Mouse (Mus musculus) left cerebral cortex, postnatal 4 days (tissue): ENCODE data around the gene Pcdh9. TPM values are rescaled to one million over a fixed set of nuclear protein-coding genes. Genes with fewer than 3 reads are reported as not detected.
"Not testable (repeated sequence)": the region's sequence is repeated elsewhere in the genome, so short reads cannot be mapped to it uniquely, and the experiment has no call there.

Experiments used
- DNase-seq: peaks from one replicate; pipeline ENCODE4 v3.0.0-alpha.2; 2022
- intact Hi-C: fragments of 180-260 bp; cut with DNase I; formaldehyde crosslinking; loops from one replicate; pipeline ENCODE4 v1.15.1; 2025
- total RNA-seq, 2 experiments: library from RNA; stranded (reverse); gene quantifications; 2 replicates each; pipeline ENCODE4 v1.2.3; 2021

Gene Pcdh9
- total RNA-seq, 2 experiments from 2014 or later, result 177 to 178 TPM

- no peak for DNase-seq
- intact Hi-C loops, result no loop called here
Observed at GRCm38 (mm10) chr14:93240263-93240662, 650.2 kb downstream of the Pcdh9 start.

- intact Hi-C loops, result no loop called here
- no peak for DNase-seq
Observed at GRCm38 (mm10) chr14:93234333-93234732, 656.1 kb downstream of the Pcdh9 start.

DNA sequence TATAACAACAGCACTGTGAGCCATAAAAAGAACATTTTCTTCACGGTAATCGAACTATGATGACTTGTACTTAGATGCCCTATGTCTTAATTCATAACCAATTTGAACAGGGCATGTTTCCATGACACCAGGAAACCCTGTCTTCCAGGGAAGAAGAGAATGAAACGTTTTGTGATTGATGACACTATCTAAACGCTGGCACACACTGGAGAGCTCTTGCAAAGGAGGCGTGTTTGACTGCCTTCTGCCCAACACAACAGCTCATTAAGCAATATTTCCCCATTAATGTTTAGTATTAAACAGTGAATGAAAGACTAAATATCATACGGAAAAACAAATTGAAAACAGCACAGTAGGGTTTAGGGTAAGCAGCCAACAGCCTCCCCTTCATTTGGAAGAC is 656.9 kb downstream of the Pcdh9 start:
- DNase-seq, result no peak
- intact Hi-C loops, result no loop called here

GRCm38 (mm10) chr14:93214846-93215245 is 675.6 kb downstream of the Pcdh9 start:
- peak; percentile 48 for DNase-seq
- intact Hi-C loops, result not testable (repeated sequence)

GRCm38 (mm10) chr14:93199791-93200190 is 690.7 kb downstream of the Pcdh9 start:
- no peak for DNase-seq
- intact Hi-C loops, result no loop called here

DNA sequence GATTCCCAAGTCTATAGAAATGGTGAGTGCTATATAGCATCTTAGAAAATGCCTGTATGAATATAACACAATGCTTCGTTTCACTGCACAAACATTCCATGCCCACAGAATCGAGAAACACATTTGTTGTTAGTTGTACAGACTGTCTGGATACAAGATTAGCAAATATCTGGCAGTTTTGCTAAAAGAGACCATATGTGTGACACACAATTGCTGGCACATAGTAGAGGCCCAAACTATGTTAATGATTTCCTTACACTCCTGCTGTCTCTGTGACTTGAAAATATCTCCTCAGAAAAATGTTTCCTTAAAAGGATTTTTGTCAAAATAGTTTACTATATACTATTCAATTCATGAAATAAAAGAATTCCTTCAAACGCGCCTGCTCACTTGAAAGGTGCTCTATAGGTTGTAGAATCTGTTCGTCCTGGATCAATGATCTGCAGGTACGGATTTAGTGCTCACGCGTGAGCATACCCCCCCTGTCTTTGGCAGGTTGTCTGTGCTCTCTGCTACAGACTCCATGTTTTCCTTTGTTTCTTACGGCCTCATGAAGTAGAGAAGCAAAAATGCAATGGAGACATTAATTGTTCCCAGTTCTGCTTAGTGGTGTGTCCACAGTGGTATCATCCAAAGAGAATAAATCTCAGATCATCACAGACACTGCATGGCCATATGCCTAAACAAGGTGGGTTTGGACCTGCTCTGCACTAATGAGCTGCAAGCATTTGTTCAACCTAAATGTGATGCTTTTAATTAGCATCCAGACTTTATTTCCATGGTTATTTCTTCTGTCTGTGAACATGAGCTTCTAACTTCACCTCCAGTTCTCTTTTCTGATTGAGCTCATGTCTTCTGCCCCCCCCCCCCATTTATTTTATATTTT is 707.6 kb downstream of the Pcdh9 start:
- intact Hi-C loops, result no loop called here
- no peak for DNase-seq

GRCm38 (mm10) chr14:93169201-93169600 is 721.3 kb downstream of the Pcdh9 start:
- DNase-seq, result peak; percentile 35
- intact Hi-C loops, result no loop called here

- no peak for DNase-seq
- intact Hi-C loops, result no loop called here
Observed at GRCm38 (mm10) chr14:93168367-93168766, 722.1 kb downstream of the Pcdh9 start.

- no peak for DNase-seq
Observed at GRCm38 (mm10) chr14:93143414-93143813, 747.1 kb downstream of the Pcdh9 start.

DNA sequence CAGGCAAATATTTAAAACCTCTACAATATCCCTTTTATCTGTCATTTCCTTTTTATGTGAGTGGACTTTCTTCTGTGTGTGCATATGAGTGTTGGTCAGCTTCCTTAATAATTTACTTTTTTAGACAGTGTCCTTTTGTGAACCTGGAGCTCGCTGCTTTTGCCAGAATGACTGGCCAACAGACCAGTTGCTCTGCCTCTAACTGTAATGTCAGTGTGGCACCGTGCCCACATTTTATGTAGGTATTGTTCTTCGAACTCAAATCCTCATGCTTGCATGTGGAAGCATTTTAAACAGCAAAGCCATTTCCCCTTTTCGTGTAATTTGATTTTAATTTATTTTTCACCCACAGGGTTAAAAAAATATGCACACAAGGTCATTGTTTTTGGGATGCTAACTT is 748.4 kb downstream of the Pcdh9 start:
- DNase-seq, result peak; percentile 5
- intact Hi-C loops, result no loop called here

More at GRCm38 (mm10) chr14:93143414-93143813, 747.1 kb downstream of the Pcdh9 start:
- intact Hi-C loops, result no loop called here

GRCm38 (mm10) chr14:93126993-93127392 is 763.5 kb downstream of the Pcdh9 start:
- intact Hi-C loops, result no loop called here
- DNase-seq, result no peak

GRCm38 (mm10) chr14:93102755-93103154 is 787.7 kb downstream of the Pcdh9 start:
- DNase-seq, result no peak
- intact Hi-C loops, result no loop called here

DNA sequence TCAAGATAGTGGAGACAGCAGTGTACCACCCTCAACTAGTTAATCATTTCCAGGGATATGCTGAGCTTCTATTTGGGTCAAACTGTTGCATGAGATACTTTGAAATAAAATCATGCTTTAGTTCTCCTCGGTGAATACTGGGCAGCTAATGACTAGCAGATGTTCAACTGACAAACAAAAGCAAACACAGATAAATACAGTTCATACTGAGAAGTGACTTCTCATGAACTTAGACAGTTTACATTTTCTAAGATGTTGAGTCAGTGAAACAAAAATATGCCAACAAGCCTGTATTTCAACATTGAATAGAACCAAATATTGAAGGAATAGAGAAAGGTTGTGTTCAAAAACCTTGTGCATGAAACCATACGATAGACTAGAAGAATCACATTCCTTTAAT is 795.4 kb downstream of the Pcdh9 start:
- DNase-seq, result no peak
- intact Hi-C loops, result no loop called here

- DNase-seq, result no peak
- intact Hi-C loops, result no loop called here
Observed at GRCm38 (mm10) chr14:93092806-93093205, 797.7 kb downstream of the Pcdh9 start.

- intact Hi-C loops, result no loop called here
- no peak for DNase-seq
Observed at GRCm38 (mm10) chr14:93085646-93086045, 804.8 kb downstream of the Pcdh9 start.

- no peak for DNase-seq
- intact Hi-C loops, result no loop called here
Observed at GRCm38 (mm10) chr14:93083140-93083539, 807.3 kb downstream of the Pcdh9 start.

DNA sequence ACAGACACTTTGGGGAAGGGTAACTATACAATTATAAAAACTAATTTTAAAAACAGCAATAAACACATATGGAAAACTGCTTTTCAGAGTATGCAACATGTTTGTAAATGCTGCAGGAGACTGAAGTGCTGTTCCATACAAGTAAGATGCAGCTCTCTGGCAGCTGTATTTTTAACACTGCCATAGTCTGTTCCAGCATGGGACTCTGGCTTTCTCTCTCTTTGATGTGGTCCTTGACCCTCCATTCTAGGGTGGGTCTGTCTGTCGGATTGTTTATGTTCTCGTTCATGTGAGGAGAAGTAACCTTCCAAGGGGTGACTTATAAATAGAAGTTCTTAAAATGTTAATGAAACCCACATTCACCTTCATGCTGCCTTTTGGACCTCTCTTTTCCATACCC is 809.6 kb downstream of the Pcdh9 start:
- DNase-seq, result no peak
- intact Hi-C loops, result no loop called here

- intact Hi-C loops, result no loop called here
- DNase-seq, result no peak
Observed at GRCm38 (mm10) chr14:93075761-93076160, 814.7 kb downstream of the Pcdh9 start.

GRCm38 (mm10) chr14:93072346-93072745 is 818.1 kb downstream of the Pcdh9 start:
- intact Hi-C loops, result no loop called here
- DNase-seq, result no peak

DNA sequence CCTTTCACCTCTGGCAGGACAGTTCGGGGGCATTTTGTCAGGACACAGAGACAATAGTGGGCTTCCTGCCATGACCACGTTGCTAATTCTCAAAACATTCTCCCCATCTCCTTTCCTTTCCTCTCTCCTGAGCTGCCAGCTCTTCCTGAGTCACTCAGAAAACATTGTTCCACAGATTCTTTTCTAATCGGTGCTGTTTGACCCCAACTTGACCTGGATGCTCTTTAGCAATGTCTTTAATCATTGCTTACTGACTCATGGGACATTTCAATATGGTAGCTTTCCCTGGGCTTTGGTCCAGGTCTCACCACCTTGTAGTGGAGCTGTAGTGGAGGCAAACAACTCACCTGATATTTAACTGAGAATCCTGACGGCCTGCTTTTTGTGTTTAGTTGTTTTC is 820.3 kb downstream of the Pcdh9 start:
- intact Hi-C loops, result no loop called here
- DNase-seq, result no peak

DNA sequence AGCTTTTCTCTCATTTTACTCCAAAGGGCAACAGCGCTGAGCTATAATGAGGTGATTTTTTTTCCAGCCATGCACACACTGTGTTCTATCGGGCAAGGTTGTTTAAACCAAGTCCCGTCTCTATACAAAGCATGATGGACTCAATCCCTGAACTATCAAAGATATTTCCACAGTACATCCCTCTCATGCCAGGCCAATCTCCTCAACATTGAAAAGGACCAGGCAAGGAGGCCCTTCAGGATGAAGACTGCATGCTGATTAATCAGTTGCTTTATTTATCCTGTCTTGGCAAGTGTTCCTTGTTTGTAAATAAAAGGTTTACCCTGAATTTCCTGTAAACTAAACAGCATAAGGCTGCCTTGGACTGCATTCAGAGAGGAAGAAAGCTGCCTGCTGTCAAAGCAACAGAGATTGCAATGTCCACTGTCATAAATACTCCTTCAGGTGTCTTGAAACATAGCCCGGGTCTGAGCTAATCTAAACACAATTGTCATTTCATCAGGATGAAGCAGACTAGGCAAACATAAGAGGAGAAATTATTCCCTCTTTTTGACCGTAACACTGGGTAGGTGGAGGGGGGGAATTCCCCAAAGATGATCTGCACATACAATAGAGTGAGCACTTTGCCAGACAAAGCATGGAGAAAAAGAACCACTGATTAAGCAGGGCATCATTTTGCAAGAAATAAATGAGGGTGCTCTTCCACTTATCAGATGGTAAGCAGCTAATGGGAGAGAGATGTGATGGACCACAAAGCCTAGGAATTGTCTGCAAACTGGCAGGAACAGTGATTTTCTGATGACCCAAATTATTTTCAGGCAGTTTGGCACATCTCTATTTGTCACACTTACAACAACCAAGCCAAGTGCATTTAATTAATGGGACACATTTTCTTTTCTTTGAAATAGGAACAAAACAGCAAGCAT is 822.8 kb downstream of the Pcdh9 start:
- DNase-seq, result no peak
- intact Hi-C loops, result no loop called here
